Mouse (Mus musculus) kidney, postnatal 0 days (tissue): ENCODE results near the gene Klk1b1. TPM values are rescaled to one million over a fixed set of nuclear protein-coding genes. Genes with fewer than 3 reads are reported as not detected.
"Not testable (repeated sequence)": the region's sequence is repeated elsewhere in the genome, so short reads cannot be mapped to it uniquely, and the experiment has no call there.

Experiments
- ATAC-seq: fragments of 200-750 bp; cut with Nextera tagmentation; replicated peaks from 2 replicates; pipeline ENCODE4 v1.8.0; 2017; ENCODE audit warnings: low read depth, moderate number of reproducible peaks, moderate TSS enrichment, moderate library complexity; ENCODE audit not compliant: low FRiP score
- DNase-seq: peaks from one replicate; pipeline ENCODE4 v3.0.0-alpha.2; 2016; ENCODE audit warnings: low spot score
- H3K27ac ChIP-seq: fragments of 300-500 bp; sonication (generic); 2 replicates; pipeline ENCODE4 v1.5.1; 2014; ENCODE audit warnings: mild to moderate bottlenecking
- H3K27me3 ChIP-seq: fragments of 300-500 bp; sonication (generic); 2 replicates; pipeline ENCODE4 v1.6.1; 2014; ENCODE audit warnings: low read length, mixed read lengths; ENCODE audit not compliant: insufficient read depth
- H3K36me3 ChIP-seq: fragments of 300-500 bp; sonication (generic); 2 replicates; pipeline ENCODE4 v1.6.1; 2014; ENCODE audit warnings: low read length, mixed read lengths; ENCODE audit not compliant: insufficient read depth
- H3K4me1 ChIP-seq: fragments of 300-500 bp; sonication (generic); replicated peaks from 2 replicates; pipeline ENCODE4 v1.6.1; 2014; ENCODE audit warnings: antibody characterized with exemption, low read length, mixed read lengths; ENCODE audit not compliant: insufficient read depth
- H3K4me2 ChIP-seq: fragments of 300-500 bp; sonication (generic); 2 replicates; pipeline ENCODE4 v1.6.1; 2014; ENCODE audit warnings: mild to moderate bottlenecking, low read length, moderate library complexity, mixed read lengths
- H3K4me3 ChIP-seq: fragments of 300-500 bp; sonication (generic); replicated peaks from 2 replicates; pipeline ENCODE4 v1.5.1; 2014; ENCODE audit warnings: low read depth, low read length
- H3K9ac ChIP-seq: fragments of 300-500 bp; sonication (generic); 2 replicates; pipeline ENCODE4 v1.6.1; 2014; ENCODE audit warnings: low read depth, low read length
- H3K9me3 ChIP-seq: fragments of 300-500 bp; sonication (generic); replicated peaks from 2 replicates; pipeline ENCODE4 v1.6.1; 2016; ENCODE audit warnings: low read length, inconsistent platforms, mixed read lengths
- CTCF ChIP-seq: IDR thresholded peaks from 2 replicates; pipeline ENCODE4 v1.5.1; 2016; ENCODE audit warnings: antibody characterized with exemption, low read depth, mild to moderate bottlenecking, moderate library complexity
- WGBS: fragments of 180-500 bp; shearing (Covaris S2); extraction: QIAGEN DNeasy Blood & Tissue Kit; methylation state at CpG from one replicate; pipeline ENCODE4 v1.1.7; 2014; 5-methylcytosine and 5-hydroxymethylcytosine counted together
- polyA plus RNA-seq: library from polyadenylated mRNA; unstranded; fragments of >200 nt; fragmentation: Nextera tagmentation; extraction: Ambion mirVana; gene quantifications from 2 replicates; pipeline ENCODE4 v1.2.1, GENCODE M21; 2015

Gene Klk1b1
- polyA plus RNA-seq, 1 experiment from 2014 or later, result not detected

DNA sequence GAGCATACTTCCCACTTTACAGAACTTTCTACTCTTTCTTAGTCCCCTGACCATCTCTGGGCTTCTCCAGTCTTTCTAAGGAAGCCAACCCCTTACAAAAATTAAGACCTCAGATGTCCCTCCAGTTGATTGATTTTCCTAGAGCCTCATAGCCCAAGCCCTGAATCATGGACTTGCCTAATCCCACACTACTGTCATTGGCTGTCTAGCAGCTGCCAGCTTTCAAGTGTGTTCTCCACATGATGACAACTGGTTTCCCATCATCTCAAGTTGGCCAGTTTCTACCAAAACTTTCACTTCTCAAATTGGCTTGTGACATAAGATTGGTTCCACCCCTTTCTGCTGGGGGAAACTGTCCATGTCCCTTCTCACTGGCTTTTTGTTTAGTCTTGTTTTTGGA lies 38.3 kb downstream of the Klk1b1 start:
- H3K9ac ChIP-seq, result no peak overlapping the region
- no peak overlapping the region for H3K4me3 ChIP-seq
- no peak overlapping the region for H3K4me2 ChIP-seq
- ATAC-seq, result no peak
- no peaks in the 10 kb centered on the region for H3K36me3 ChIP-seq
- no peak for TF ChIP-seq CTCF
- no peak for DNase-seq
- no peaks in the 10 kb centered on the region for H3K4me1 ChIP-seq
- H3K27me3 ChIP-seq, result no peaks in the 10 kb centered on the region
- no peaks in the 10 kb centered on the region for H3K9me3 ChIP-seq
- no peak overlapping the region for H3K27ac ChIP-seq

DNA sequence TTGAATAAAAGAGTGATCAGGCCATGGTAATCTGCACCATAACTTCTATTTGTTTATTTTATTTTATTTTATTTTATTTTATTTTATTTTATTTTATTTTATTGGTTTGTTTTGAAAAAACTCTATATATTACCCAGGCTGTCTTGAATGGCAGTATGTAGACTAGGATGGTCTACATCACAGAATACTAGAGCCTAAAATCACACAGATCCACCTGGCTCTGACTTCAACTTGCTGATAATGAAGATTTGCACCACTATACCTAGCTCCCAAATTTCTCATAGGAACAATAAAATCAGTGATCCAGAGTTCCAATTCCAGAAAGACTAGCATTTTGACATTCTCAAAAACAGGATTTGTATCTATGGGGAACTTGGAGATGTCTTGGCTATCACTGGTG lies 45.3 kb downstream of the Klk1b1 start, which contains the start of gene Klk1b26:
Klk1b26 (plus strand) TSS at position 301 of the 400 bp plus-strand sequence.
- not testable (repeated sequence) for H3K9ac ChIP-seq, DNase-seq, H3K9me3 ChIP-seq, H3K4me1 ChIP-seq, H3K36me3 ChIP-seq, H3K4me2 ChIP-seq, H3K4me3 ChIP-seq, H3K27me3 ChIP-seq, ATAC-seq, H3K27ac ChIP-seq

DNA sequence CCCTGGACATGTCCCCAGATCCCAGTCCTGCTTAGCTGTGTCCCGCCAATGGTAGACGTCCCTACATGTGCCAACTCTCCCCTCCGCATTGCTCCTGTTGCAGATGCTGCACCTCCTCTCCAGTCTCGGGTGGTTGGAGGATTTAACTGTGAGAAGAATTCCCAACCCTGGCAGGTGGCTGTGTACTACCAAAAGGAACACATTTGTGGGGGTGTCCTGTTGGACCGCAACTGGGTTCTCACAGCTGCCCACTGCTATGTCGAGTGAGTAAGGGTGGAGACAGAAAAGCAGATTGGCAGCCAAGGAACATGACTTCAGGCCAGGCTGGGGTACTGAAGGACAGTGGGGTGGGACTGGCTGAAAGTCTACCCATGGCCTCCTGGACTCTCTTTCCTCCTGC lies 48.1 kb downstream of the Klk1b1 start:
- 81% methylated on average over 6 of the region's 6 CpGs for WGBS
- not testable (repeated sequence) for DNase-seq, H3K27me3 ChIP-seq, ATAC-seq, H3K36me3 ChIP-seq, H3K9me3 ChIP-seq, H3K4me3 ChIP-seq, H3K4me2 ChIP-seq, H3K4me1 ChIP-seq, H3K9ac ChIP-seq, H3K27ac ChIP-seq

DNA sequence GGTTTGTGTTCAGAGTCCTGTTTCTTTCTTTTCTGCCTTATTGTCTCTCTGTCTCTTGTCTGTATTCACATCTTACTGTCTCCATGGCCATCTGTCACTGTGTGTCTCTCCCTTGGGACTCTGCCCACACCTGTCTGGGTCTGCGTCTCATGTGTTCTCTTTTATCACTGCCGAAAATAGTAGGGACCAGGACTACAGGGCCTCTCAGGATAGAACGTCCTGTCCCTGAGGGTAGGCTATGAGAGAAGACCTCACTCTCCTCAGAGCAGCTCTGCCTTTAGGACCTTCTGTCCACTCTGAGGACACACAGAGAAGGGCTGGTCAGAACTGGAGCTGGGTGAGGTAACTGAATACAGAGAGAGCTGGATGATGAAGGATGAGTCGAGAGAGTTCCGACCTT lies 48.5 kb downstream of the Klk1b1 start:
- no peak overlapping the region for H3K4me2 ChIP-seq
- ATAC-seq (no peak), DNase-seq (no peak)
- H3K9ac ChIP-seq, result no peak overlapping the region
- H3K4me3 ChIP-seq, result no peak overlapping the region
- H3K4me1 ChIP-seq, result no peaks in the 10 kb centered on the region
- WGBS, result 85% methylated on average over 5 of the region's 5 CpGs
- H3K36me3 ChIP-seq, result no peaks in the 10 kb centered on the region
- H3K27me3 ChIP-seq, result no peaks in the 10 kb centered on the region
- no peaks in the 10 kb centered on the region for H3K9me3 ChIP-seq
- TF ChIP-seq CTCF, result no peak
- H3K27ac ChIP-seq, result no peak overlapping the region

Other genes starting within 250 kb of the Klk1b1 start
- not detected in 2 replicates for gene Klk12, start 197.9 kb upstream of the Klk1b1 start, polyA plus RNA-seq
- 0.18 TPM in 1 of 2 replicates, not detected in the other for gene Klk11, start 192.1 kb upstream of the Klk1b1 start, polyA plus RNA-seq
- 0.46 and 0.51 TPM in 2 replicates for gene Klk10, start 185.7 kb upstream of the Klk1b1 start, polyA plus RNA-seq
- gene Klk9, start 174.9 kb upstream of the Klk1b1 start, polyA plus RNA-seq, result 0.08 and 0.18 TPM in 2 replicates
- 23.1 and 26.8 TPM in 2 replicates for gene Klk8, start 169.2 kb upstream of the Klk1b1 start, polyA plus RNA-seq
- 0.14 TPM in 1 of 2 replicates, not detected in the other for gene Klk7, start 155.5 kb upstream of the Klk1b1 start, polyA plus RNA-seq
- not detected in 2 replicates for gene Klk6, start 142.3 kb upstream of the Klk1b1 start, polyA plus RNA-seq
- gene Klk5, start 124.8 kb upstream of the Klk1b1 start, polyA plus RNA-seq, result not detected in 2 replicates
- not detected in 2 replicates for gene Klk4, start 85.6 kb upstream of the Klk1b1 start, polyA plus RNA-seq
- not detected in 2 replicates for gene Klk15, start 33.0 kb upstream of the Klk1b1 start, polyA plus RNA-seq
- gene Klk1b8, start 16.1 kb upstream of the Klk1b1 start, polyA plus RNA-seq, result 0.18 and 0.75 TPM in 2 replicates
- gene Klk1b9, start 9.3 kb downstream of the Klk1b1 start, polyA plus RNA-seq, result 0.39 and 0.47 TPM in 2 replicates
- 0.22 TPM in 2 replicates for gene Klk1b11, start 29.1 kb downstream of the Klk1b1 start, polyA plus RNA-seq
- not detected in 2 replicates for gene Klk1b26, start 45.4 kb downstream of the Klk1b1 start, polyA plus RNA-seq
- gene Klk1b27, start 85.5 kb downstream of the Klk1b1 start, polyA plus RNA-seq, result 0.22 TPM in 1 of 2 replicates, not detected in the other
- not detected in 2 replicates for gene Klk1b21, start 135.6 kb downstream of the Klk1b1 start, polyA plus RNA-seq
- gene Klk1b22, start 145.9 kb downstream of the Klk1b1 start, polyA plus RNA-seq, result 0.18 TPM in 1 of 2 replicates, not detected in the other
- not detected in 2 replicates for gene Klk1b16, start 170.0 kb downstream of the Klk1b1 start, polyA plus RNA-seq
- 0.17 and 0.74 TPM in 2 replicates for gene Klk1b24, start 221.5 kb downstream of the Klk1b1 start, polyA plus RNA-seq
- gene Klk1b3, start 231.4 kb downstream of the Klk1b1 start, polyA plus RNA-seq, result 0.36 and 0.47 TPM in 2 replicates
- 0.18 and 0.23 TPM in 2 replicates for gene Klk1b4, start 240.7 kb downstream of the Klk1b1 start, polyA plus RNA-seq
- 0.33 and 0.71 TPM in 2 replicates for gene Klk1b5, start 249.2 kb downstream of the Klk1b1 start, polyA plus RNA-seq